31 mouse cellular contexts compared by ENCODE assay signal in genomic region chr7:97911646-97912045, GRCm38 (mm10). TPM values are rescaled to one million over a fixed set of nuclear protein-coding genes. Genes with fewer than 3 reads are reported as not detected.
DNase-seq lines count a peak whose midpoint lies in the region; ATAC-seq lines count a peak whose summit lies in the region.
"Had no signal": no experiment of that assay in that cellular context is flagged by ENCODE, and none has a peak within 500 bp of the region (broad histone marks: within the 10 kb centered on the region; RNA-seq: fewer than 3 reads in every experiment).

No protein-coding gene starts in this region.

- no peak overlapping the region for H3K4me3 ChIP-seq in heart, embryonic 15.5 days
- H3K4me3 ChIP-seq: embryonic facial prominence, embryonic 15.5 days; forebrain, embryonic 15.5 days; hindbrain, embryonic 13.5 days; kidney, embryonic 15.5 days; limb, embryonic 15.5 days; midbrain, embryonic 13.5 days had no signal

- peak; percentile 66 for ATAC-seq in frontal cortex, adult (ENCODE audit: low TSS enrichment)
- no peak for ATAC-seq in heart, embryonic 15.5 days (replicated peaks; ENCODE audit: insufficient number of reproducible peaks, insufficient read depth, low FRiP score, low read depth)
- ATAC-seq: forebrain, embryonic 15.5 days; midbrain, embryonic 13.5 days had no signal

- intact Hi-C loops in left cerebral cortex, postnatal 36 days (cut with DNase I), result no loop called here

- no peaks in the 10 kb centered on the region for H3K36me3 ChIP-seq in heart, embryonic 15.5 days
- H3K36me3 ChIP-seq: kidney, embryonic 15.5 days had no signal

- no peaks in the 10 kb centered on the region for H3K9me3 ChIP-seq in heart, embryonic 15.5 days (replicated peaks)
- H3K9me3 ChIP-seq: embryonic facial prominence, embryonic 15.5 days; forebrain, embryonic 15.5 days; hindbrain, embryonic 13.5 days; kidney, embryonic 15.5 days; limb, embryonic 15.5 days; midbrain, embryonic 13.5 days had no signal

- no peaks in the 10 kb centered on the region for H3K27me3 ChIP-seq in heart, embryonic 15.5 days
- H3K27me3 ChIP-seq: embryonic facial prominence, embryonic 15.5 days; forebrain, embryonic 15.5 days; hindbrain, embryonic 13.5 days; kidney, embryonic 15.5 days; limb, embryonic 15.5 days; midbrain, embryonic 13.5 days had no signal

- 29% methylated on average over 3 of the region's 3 CpGs for WGBS in heart, embryonic 15.5 days

- DNase-seq in frontal cortex, postnatal 10 days (ENCODE audit: low spot score in 2 of 2), result no peak
- DNase-seq in heart, postnatal 4 days, result no peak
- DNase-seq in left cerebral cortex, postnatal 36 days (ENCODE audit: low spot score in 2 of 2), result peak; percentile 12 to 15
- no peak for DNase-seq in left cerebral cortex, adult 18-20 months (ENCODE audit: low spot score in 2 of 2)
- DNase-seq in skeletal muscle tissue, adult 2 months (ENCODE audit: low read depth, low spot score), result peak; percentile 59
- DNase-seq: adrenal gland, postnatal 10 days; cerebellum, adult 8-10 months; cerebellum, postnatal 36 days; embryo, embryonic 11 days; heart, adult 11 months; kidney, adult 11 months; kidney, postnatal 36 days; lung, embryonic 14.5 days; thymus, adult 2 months; thymus, postnatal 4 days had no signal

- no peak overlapping the region for H3K9ac ChIP-seq in heart, embryonic 15.5 days
- H3K9ac ChIP-seq: embryonic facial prominence, embryonic 15.5 days; forebrain, embryonic 15.5 days; hindbrain, embryonic 13.5 days; kidney, embryonic 15.5 days; limb, embryonic 15.5 days; liver, embryonic 14.5 days; lung, embryonic 14.5 days; midbrain, embryonic 13.5 days had no signal

- peak overlapping the region; percentile 65 for H3K27ac ChIP-seq in heart, embryonic 15.5 days
- H3K27ac ChIP-seq: embryonic facial prominence, embryonic 15.5 days; forebrain, embryonic 15.5 days; hindbrain, embryonic 13.5 days; kidney, embryonic 15.5 days; limb, embryonic 15.5 days; liver, embryonic 14.5 days; midbrain, embryonic 13.5 days had no signal

- H3K4me1 ChIP-seq in heart, embryonic 15.5 days (replicated peaks), result peaks cover 9% of the 10 kb centered on the region; the same call in 1 of the 2 replicates
- H3K4me1 ChIP-seq: embryonic facial prominence, embryonic 15.5 days; hindbrain, embryonic 13.5 days; kidney, embryonic 15.5 days; limb, embryonic 15.5 days; midbrain, embryonic 13.5 days had no signal

- no peak overlapping the region for H3K4me2 ChIP-seq in heart, embryonic 15.5 days
- H3K4me2 ChIP-seq: embryonic facial prominence, embryonic 15.5 days; forebrain, embryonic 15.5 days; hindbrain, embryonic 13.5 days; kidney, embryonic 15.5 days; limb, embryonic 15.5 days; lung, embryonic 14.5 days; midbrain, embryonic 13.5 days had no signal

RNA-seq across cellular contexts. Expression of gene Gdpd4, which starts 8.1 kb away (rescaled TPM):
- not detected in 2 replicates for polyA plus RNA-seq in heart, embryonic 15.5 days (2015; fragmentation: Nextera tagmentation; extraction: Ambion mirVana)
- total RNA-seq in heart, postnatal 4 days (2021), result not detected
- total RNA-seq in left cerebral cortex, postnatal 36 days (2021), result not detected
- under 1 TPM in 1 of 2 experiments, not detected in 1; 0.19 TPM for total RNA-seq in left cerebral cortex, adult 18-20 months (2021)
- total RNA-seq: adrenal gland, postnatal 10 days; gastrocnemius, adult 8-10 months; heart, postnatal 25 days; layer of hippocampus, adult 8-10 months; megakaryocyte, adult 5-6 weeks had no signal
- polyA plus RNA-seq: embryonic facial prominence, embryonic 15.5 days; forebrain, embryonic 15.5 days; kidney, embryonic 15.5 days; limb, embryonic 15.5 days; liver, embryonic 14.5 days; lung, embryonic 14.5 days; midbrain, embryonic 13.5 days; neural tube, embryonic 11.5 days; small intestine, adult 2 months; stomach, embryonic 16.5 days; thymus, adult 2 months had no signal

Comparison
In these comparisons a context has a peak if more than half of its experiments do, and no peak if none do; other contexts are left out.
1. DNase-seq: peak in left cerebral cortex, postnatal 36 days (2 of 2) and skeletal muscle tissue, adult 2 months (single experiment); none in frontal cortex, postnatal 10 days (0 of 2), heart, postnatal 4 days (single experiment) and left cerebral cortex, adult 18-20 months (0 of 2).